Mouse (Mus musculus): Measurements from ENCODE around the gene Slc16a3. TPM values are rescaled to one million over a fixed set of nuclear protein-coding genes. Genes with fewer than 3 reads are reported as not detected.

Slc16a3 gene
- polyA plus RNA-seq (2015; fragmentation: Nextera tagmentation; extraction: Ambion mirVana) = 10.1 and 14.0 TPM in 2 replicates

DNA sequence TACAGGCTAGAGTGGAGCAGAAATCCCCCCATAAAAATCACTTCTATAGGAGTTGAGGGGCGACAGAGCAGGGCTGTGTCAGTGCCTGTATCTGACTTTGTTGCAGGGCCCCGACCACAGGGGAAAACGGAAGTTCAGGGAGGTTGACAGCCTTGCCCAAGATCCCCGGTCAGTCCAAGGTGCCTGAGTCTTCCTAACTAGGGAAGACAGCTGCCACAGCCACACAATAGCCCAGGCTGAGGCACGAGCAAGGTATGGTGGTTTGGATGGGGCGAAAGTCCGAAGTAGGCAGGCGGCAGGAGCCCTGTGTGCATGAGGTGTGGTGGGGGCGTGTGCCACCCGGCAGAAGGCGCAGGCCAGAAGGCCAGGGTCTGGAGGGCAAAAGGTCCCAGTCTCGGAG, at the start of gene Slc16a3:
TSS of gene Slc16a3 (plus strand) at position 153 of the 400 bp plus-strand sequence.
- Histone ChIP-seq H3K27ac (no peak within 1 kb of the TSS), H3K4me3 (replicated peaks) (peak within 1 kb of the TSS; percentile 43), H3K4me1 (replicated peaks) (peaks cover 36% of the 10 kb centered on the region), H3K36me3 (no peaks in the 10 kb centered on the region), H3K9ac (replicated peaks) (peak within 1 kb of the TSS; percentile 34), H3K27me3 (peaks cover 42% of the 10 kb centered on the region), H3K4me2 (replicated peaks) (peak within 1 kb of the TSS; percentile 59), H3K9me3 (no peaks in the 10 kb centered on the region)
- ATAC-seq = no peak
- 37% methylated on average over 12 of the region's 12 CpGs for WGBS

DNA sequence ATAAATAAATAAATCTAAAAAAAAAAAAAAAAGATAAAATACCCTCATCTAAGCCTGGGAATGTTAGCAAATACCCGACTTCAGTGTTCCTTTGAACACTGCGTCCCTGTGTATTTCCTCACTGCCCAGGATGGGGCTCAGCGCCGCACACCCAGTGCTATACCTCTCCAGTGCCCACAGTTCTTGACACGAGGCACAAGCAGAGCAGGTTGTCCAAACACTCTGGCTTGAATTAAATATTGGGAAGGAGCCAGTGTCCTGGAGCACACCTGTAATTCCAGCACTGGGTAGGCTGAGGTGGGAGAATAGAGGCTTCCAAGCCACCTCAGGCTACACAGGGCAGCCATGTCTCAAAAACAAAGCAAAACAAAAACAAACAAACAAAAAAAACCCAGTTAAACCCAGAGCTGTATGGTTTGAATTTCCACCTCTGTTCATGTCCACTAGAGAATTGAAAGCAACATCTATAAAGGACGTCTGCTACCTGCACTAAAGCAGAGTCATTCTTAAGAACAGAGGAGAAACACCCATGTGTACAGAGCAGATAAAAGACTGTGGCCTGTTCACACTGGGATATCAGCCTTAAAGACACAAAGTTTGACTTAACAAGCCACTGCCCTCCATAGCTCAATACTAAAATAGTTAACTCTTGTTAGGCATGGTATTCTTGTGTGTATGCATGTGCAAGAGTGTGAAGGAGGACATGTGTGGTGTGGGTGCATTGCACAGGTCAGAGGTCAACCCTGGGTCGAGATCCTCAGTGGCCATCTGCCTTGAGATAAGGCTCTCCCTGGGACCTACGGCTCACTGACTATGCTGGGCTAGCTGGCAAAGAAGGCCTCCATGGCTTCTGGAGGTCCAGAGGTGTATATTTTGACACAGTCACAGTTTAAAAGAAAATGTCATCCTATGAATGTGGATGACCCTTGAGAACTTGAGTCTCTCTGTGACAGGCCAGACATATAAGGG, 47.7 kb upstream of the Slc16a3 start:
- Histone ChIP-seq H3K9ac (replicated peaks) (no peak overlapping the region), H3K4me1 (replicated peaks) (no peaks in the 10 kb centered on the region), H3K4me2 (replicated peaks) (no peak overlapping the region), H3K27ac (no peak overlapping the region), H3K36me3 (peaks cover 31% of the 10 kb centered on the region), H3K9me3 (no peaks in the 10 kb centered on the region), H3K27me3 (no peaks in the 10 kb centered on the region), H3K4me3 (replicated peaks) (no peak overlapping the region)
- no peak for ATAC-seq
- WGBS = 92% methylated on average over 8 of the region's 8 CpGs

DNA sequence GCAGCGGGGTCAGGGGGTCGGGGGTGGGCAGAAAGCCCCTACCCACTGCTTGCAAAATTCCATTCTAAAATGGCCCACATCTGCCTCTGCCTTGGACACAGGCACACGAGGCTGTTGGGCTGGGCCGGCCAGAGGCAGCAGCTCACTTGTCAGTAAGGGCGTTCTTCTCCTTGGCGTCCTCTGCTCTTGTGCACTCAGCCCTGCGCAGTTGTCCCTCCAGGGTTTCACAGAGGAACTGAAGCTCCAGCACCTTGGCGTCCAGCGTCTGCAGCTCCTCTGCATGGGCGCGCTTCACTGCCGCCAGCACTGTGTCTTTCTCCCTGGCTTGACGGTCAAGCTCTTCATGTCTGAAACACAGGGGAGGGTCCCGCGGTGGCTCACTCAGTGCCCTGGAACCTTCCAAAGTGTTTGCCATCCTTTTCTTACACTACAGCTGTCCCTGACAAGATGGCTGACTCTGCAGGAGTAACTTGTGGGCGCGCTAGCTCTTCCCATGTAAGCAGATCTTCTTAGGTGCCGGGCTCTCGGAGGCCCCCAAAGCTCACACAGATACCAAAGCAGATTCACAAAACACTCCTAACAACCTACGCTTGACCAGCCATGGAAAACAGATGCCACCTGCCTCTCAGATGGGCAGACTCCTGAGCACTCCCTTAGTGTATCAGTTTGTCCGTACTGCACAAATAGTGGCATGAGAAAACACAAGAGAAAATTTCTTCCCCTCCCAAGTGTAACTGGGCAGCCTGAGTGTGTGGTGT, 46.4 kb upstream of the Slc16a3 start:
- whole genome bisulfite sequencing = 77% methylated on average over 21 of the region's 21 CpGs

DNA sequence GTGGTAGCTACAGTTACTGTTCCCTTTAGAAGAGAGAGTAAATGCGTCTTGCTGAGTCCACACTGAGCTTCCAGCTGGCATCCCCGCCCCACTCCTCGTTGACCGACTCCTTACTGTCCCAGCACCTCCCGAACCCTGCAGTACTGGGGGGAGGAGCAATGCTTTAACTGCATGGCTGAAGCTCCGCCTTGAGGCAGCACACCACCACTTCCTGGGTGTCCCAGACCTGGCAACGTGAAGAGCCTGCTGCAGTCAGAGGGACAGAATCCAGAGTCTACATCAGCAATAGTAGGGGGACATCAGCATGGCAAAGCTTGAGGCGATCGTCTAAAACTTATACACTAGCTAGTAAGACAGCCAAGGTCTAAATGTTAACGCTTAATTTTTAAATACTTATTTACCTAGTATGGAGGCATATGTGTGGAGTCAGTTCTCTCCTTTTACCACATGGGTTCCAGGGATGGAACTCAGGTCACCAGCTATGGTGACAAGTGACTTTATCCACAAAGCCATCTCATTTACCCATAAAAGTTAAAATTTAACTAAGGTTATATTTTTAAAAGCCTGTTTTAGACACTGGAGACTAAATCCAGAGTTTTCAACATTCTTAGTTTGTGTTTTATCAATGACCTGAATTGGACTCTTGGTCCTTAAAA, 45.7 kb upstream of the Slc16a3 start:
- Histone ChIP-seq H3K27me3 (no peaks in the 10 kb centered on the region), H3K4me1 (replicated peaks) (no peaks in the 10 kb centered on the region), H3K9ac (replicated peaks) (no peak overlapping the region), H3K36me3 (peaks cover 22% of the 10 kb centered on the region), H3K4me2 (replicated peaks) (no peak overlapping the region), H3K4me3 (replicated peaks) (no peak overlapping the region), H3K9me3 (no peaks in the 10 kb centered on the region), H3K27ac (no peak overlapping the region)
- no peak for ATAC-seq
- 53% methylated on average over 10 of the region's 10 CpGs for WGBS

More for the DNA sequence above, 46.4 kb upstream of the Slc16a3 start:
- H3K9ac ChIP-seq (replicated peaks) = no peak overlapping the region
- H3K27me3 ChIP-seq = no peaks in the 10 kb centered on the region
- ATAC-seq = no peak
- no peak overlapping the region for H3K4me2 ChIP-seq (replicated peaks)
- no peak overlapping the region for H3K27ac ChIP-seq
- peaks cover 25% of the 10 kb centered on the region for H3K36me3 ChIP-seq
- no peaks in the 10 kb centered on the region for H3K4me1 ChIP-seq (replicated peaks)
- H3K4me3 ChIP-seq (replicated peaks) = no peak overlapping the region
- no peaks in the 10 kb centered on the region for H3K9me3 ChIP-seq

- no peak overlapping the region for H3K9ac ChIP-seq (replicated peaks)
- peaks cover 22% of the 10 kb centered on the region; the same call in 1 of the 2 replicates for H3K36me3 ChIP-seq
- no peaks in the 10 kb centered on the region for H3K4me1 ChIP-seq (replicated peaks)
- no peak for ATAC-seq
- 87% methylated on average over 24 of the region's 24 CpGs for WGBS
- H3K27ac ChIP-seq = no peak overlapping the region
- H3K27me3 ChIP-seq = no peaks in the 10 kb centered on the region
- no peak overlapping the region for H3K4me2 ChIP-seq (replicated peaks)
- no peak overlapping the region for H3K4me3 ChIP-seq (replicated peaks)
- H3K9me3 ChIP-seq = no peaks in the 10 kb centered on the region
Observed at GRCm38 (mm10) chr11:120903159-120903850, 45.0 kb upstream of the Slc16a3 start.

- no peaks in the 10 kb centered on the region for H3K4me1 ChIP-seq (replicated peaks)
- H3K36me3 ChIP-seq = peaks cover 22% of the 10 kb centered on the region; the same call in 1 of the 2 replicates
- 94% methylated on average over 3 of the region's 3 CpGs for WGBS
- no peak overlapping the region for H3K4me2 ChIP-seq (replicated peaks)
- H3K27me3 ChIP-seq = no peaks in the 10 kb centered on the region
- no peak overlapping the region for H3K9ac ChIP-seq (replicated peaks)
- no peak for ATAC-seq
- no peaks in the 10 kb centered on the region for H3K9me3 ChIP-seq
- no peak overlapping the region for H3K27ac ChIP-seq
- no peak overlapping the region for H3K4me3 ChIP-seq (replicated peaks)
Observed at GRCm38 (mm10) chr11:120904561-120904960, 43.7 kb upstream of the Slc16a3 start.

DNA sequence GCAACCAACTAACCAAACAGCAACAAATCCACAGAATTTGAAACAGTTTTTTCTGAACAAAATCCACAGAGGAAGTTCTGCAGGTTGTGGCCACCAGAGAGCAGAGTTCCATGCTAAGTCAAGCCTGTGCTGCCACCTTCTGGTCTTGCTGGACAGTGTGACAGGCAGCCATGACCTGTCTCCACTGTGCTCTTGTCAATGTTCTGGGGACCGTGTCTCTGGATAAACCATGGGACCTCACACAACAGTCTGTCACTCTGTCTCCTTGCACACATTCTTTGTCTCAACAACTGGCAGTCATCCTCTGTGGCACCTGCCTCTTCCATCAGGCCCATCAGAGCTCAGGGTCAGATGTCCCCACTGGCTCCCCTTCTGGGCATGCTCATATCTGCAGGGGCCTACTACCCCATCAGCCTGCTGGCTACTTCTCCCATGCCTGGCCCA, 42.8 kb upstream of the Slc16a3 start:
- Histone ChIP-seq H3K9ac (replicated peaks) (no peak overlapping the region), H3K27ac (no peak overlapping the region), H3K4me3 (replicated peaks) (no peak overlapping the region), H3K9me3 (no peaks in the 10 kb centered on the region), H3K4me2 (replicated peaks) (no peak overlapping the region), H3K27me3 (no peaks in the 10 kb centered on the region), H3K4me1 (replicated peaks) (no peaks in the 10 kb centered on the region), H3K36me3 (peaks cover 22% of the 10 kb centered on the region; the same call in 1 of the 2 replicates)
- WGBS = 5% methylated on average over 1 of the region's 1 CpGs
- peak; percentile 66; the same call in 1 of the 2 replicates for ATAC-seq

DNA sequence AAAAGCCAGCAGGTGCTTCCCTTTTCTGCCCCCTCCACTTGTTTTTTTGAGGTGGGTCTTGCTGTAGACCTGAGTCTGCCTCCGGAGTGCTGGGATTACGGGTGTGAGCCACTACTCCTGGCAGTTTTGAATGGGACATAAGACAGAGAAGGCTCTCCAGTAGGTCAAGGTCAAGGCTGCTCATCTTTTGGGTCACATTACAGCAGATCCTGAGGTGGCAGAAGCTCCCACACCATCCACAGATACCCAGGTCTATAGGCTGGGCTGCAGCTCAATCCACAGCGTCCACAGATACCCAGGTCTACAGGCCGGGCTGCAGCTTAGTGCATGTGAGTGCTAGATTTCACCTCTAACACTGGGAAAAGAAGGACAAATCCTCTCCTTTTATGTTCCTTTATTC, 34.5 kb upstream of the Slc16a3 start:
- WGBS = 97% methylated on average over 4 of the region's 4 CpGs
- H3K4me1 ChIP-seq (replicated peaks) = no peaks in the 10 kb centered on the region

DNA sequence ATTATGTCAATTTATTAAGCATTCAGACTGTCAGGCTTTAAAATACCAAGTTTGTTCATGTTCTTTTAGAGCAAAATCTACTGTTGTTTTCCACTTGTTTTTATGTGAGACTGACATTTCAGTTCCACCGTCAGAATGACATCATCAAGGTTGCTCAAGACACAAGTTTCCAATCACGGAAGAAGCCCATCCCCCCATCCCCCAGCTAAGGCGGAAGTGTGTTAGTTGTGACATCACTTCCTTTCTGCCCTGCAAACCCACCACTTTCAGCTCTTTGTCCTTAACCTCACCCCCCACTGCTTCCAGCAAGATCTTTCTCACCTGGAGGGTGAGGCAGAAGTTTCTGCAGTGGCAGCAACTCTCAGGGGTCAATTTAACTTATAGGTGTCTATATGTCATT, 31.8 kb upstream of the Slc16a3 start:
- H3K4me1 ChIP-seq (replicated peaks) = no peaks in the 10 kb centered on the region
- H3K4me3 ChIP-seq (replicated peaks) = no peak overlapping the region
- no peaks in the 10 kb centered on the region for H3K9me3 ChIP-seq
- H3K36me3 ChIP-seq = peaks cover 55% of the 10 kb centered on the region
- H3K27me3 ChIP-seq = no peaks in the 10 kb centered on the region
- no peak overlapping the region for H3K27ac ChIP-seq
- H3K9ac ChIP-seq (replicated peaks) = no peak overlapping the region
- WGBS = 88% methylated on average over 3 of the region's 3 CpGs
- ATAC-seq = no peak
- H3K4me2 ChIP-seq (replicated peaks) = no peak overlapping the region

More for the DNA sequence above, 34.5 kb upstream of the Slc16a3 start:
- Histone ChIP-seq H3K9ac (replicated peaks) (no peak overlapping the region), H3K9me3 (no peaks in the 10 kb centered on the region), H3K4me2 (replicated peaks) (no peak overlapping the region), H3K27ac (no peak overlapping the region), H3K27me3 (no peaks in the 10 kb centered on the region), H3K4me3 (replicated peaks) (no peak overlapping the region), H3K36me3 (peaks cover 33% of the 10 kb centered on the region)
- ATAC-seq = no peak

DNA sequence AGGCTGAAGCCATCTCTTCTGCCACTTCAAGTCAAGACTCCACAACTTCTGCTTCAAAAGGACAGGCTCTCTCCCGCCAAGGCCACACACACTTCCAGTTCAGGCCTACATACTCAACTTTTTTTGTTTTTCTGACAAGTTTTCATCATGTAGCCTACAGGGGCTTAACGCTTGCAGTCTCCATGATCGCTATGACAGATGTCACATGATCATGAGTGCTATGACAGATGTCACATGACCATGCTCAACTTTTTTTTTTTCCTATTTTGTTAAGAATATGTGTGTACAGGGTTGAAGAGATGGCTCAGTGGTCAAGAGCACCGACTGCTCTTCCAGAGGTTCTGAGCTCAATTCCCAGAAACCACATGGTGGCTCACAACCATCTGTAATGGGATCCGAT, 30.5 kb upstream of the Slc16a3 start:
- Histone ChIP-seq H3K36me3 (peaks cover 58% of the 10 kb centered on the region), H3K27ac (no peak overlapping the region), H3K9ac (replicated peaks) (no peak overlapping the region), H3K9me3 (no peaks in the 10 kb centered on the region), H3K4me3 (replicated peaks) (no peak overlapping the region), H3K4me2 (replicated peaks) (no peak overlapping the region), H3K4me1 (replicated peaks) (no peaks in the 10 kb centered on the region), H3K27me3 (no peaks in the 10 kb centered on the region)
- 96% methylated on average over 5 of the region's 5 CpGs for WGBS
- no peak for ATAC-seq

GRCm38 (mm10) chr11:120922528-120922927, 25.8 kb upstream of the Slc16a3 start:
- H3K9me3 ChIP-seq = no peaks in the 10 kb centered on the region
- 97% methylated on average over 3 of the region's 3 CpGs for WGBS
- no peak overlapping the region for H3K27ac ChIP-seq
- ATAC-seq = no peak
- no peak overlapping the region for H3K9ac ChIP-seq (replicated peaks)
- no peaks in the 10 kb centered on the region for H3K4me1 ChIP-seq (replicated peaks)
- H3K4me2 ChIP-seq (replicated peaks) = no peak overlapping the region
- H3K36me3 ChIP-seq = peaks cover 43% of the 10 kb centered on the region
- no peak overlapping the region for H3K4me3 ChIP-seq (replicated peaks)
- H3K27me3 ChIP-seq = no peaks in the 10 kb centered on the region
